Mouse (Mus musculus) heart, adult 10 weeks (tissue): ENCODE data around the gene 4930404N11Rik. TPM values are rescaled to one million over a fixed set of nuclear protein-coding genes. Genes with fewer than 3 reads are reported as not detected.

Source experiments
- polyA plus RNA-seq: library from polyadenylated mRNA; stranded (reverse); fragments of 350-450 nt; fragmentation: Illumina TruSeq; extraction: RNeasy Lipid Tissue Mini Kit (QIAGEN cat#74804); gene quantifications from one replicate; pipeline ENCODE4 v1.2.3, GENCODE M21; 2014; ENCODE audit warnings: low read depth, low replicate concordance

The 4930404N11Rik gene
- not detected for polyA plus RNA-seq

GRCm38 (mm10) chr10:81365672-81366476, at the start of gene 4930404N11Rik:
Gene 4930404N11Rik (minus strand): TSS chr10:81365816.

GRCm38 (mm10) chr10:81392781-81393185, 27.2 kb upstream of the 4930404N11Rik start, which contains the start of gene Smim24:
Gene Smim24 (plus strand): TSS chr10:81393051.

GRCm38 (mm10) chr10:81388505-81389055, 23.0 kb upstream of the 4930404N11Rik start, which contains the start of gene Gm48552:
Gene Gm48552 (plus strand): TSS chr10:81389005.

GRCm38 (mm10) chr10:81383802-81384604, 18.4 kb upstream of the 4930404N11Rik start, which contains the start of the genes Dohh and Gm48551:
Gene Dohh (plus strand): TSS chr10:81384428.
Gene Gm48551 (plus strand): TSS chr10:81384466.

GRCm38 (mm10) chr10:81377793-81378552, 12.4 kb upstream of the 4930404N11Rik start, which contains the start of gene Fzr1:
Gene Fzr1 (minus strand): TSS chr10:81378516.

GRCm38 (mm10) chr10:81356991-81357844, 8.4 kb downstream of the 4930404N11Rik start, which contains the start of gene Mfsd12:
Gene Mfsd12 (plus strand): TSS chr10:81357491.

GRCm38 (mm10) chr10:81350351-81351063, 15.1 kb downstream of the 4930404N11Rik start, which contains the start of gene Hmg20b:
Gene Hmg20b (minus strand): TSS chr10:81350480.

GRCm38 (mm10) chr10:81342686-81343505, 22.7 kb downstream of the 4930404N11Rik start, which contains the start of gene Gipc3:
Gene Gipc3 (minus strand): TSS chr10:81343266.

GRCm38 (mm10) chr10:81328386-81328785, 37.2 kb downstream of the 4930404N11Rik start, which contains the start of gene Tbxa2r:
Gene Tbxa2r (plus strand): TSS chr10:81328731.

GRCm38 (mm10) chr10:81320550-81321347, 44.9 kb downstream of the 4930404N11Rik start, which contains the start of gene Cactin:
Gene Cactin (plus strand): TSS chr10:81321103.

Other genes starting within 250 kb of the 4930404N11Rik start
- gene Zbtb7a, start 230.6 kb downstream of the 4930404N11Rik start, polyA plus RNA-seq: 17.1 TPM
- 17.0 TPM for gene Pias4, start 197.9 kb downstream of the 4930404N11Rik start, polyA plus RNA-seq
- 1,037 TPM for gene Eef2, start 189.2 kb downstream of the 4930404N11Rik start, polyA plus RNA-seq
- gene Dapk3, start 182.8 kb downstream of the 4930404N11Rik start, polyA plus RNA-seq: 33.0 TPM
- not detected for gene 4930442H23Rik, start 182.0 kb downstream of the 4930404N11Rik start, polyA plus RNA-seq
- 4.1 TPM for gene Nmrk2, start 163.8 kb downstream of the 4930404N11Rik start, polyA plus RNA-seq
- not detected for gene Atcay, start 135.0 kb downstream of the 4930404N11Rik start, polyA plus RNA-seq
- 3.0 TPM for gene Zfr2, start 132.7 kb downstream of the 4930404N11Rik start, polyA plus RNA-seq
- gene Matk, start 112.9 kb downstream of the 4930404N11Rik start, polyA plus RNA-seq: 0.47 TPM
- gene Mrpl54, start 98.9 kb downstream of the 4930404N11Rik start, polyA plus RNA-seq: 123 TPM
- 90.2 TPM for gene Apba3, start 98.9 kb downstream of the 4930404N11Rik start, polyA plus RNA-seq
- not detected for gene Tjp3, start 74.2 kb downstream of the 4930404N11Rik start, polyA plus RNA-seq
- 26.5 TPM for gene Pip5k1c, start 72.9 kb downstream of the 4930404N11Rik start, polyA plus RNA-seq
- 15.5 TPM for gene Cactin, start 44.7 kb downstream of the 4930404N11Rik start, polyA plus RNA-seq
- gene Tbxa2r, start 37.1 kb downstream of the 4930404N11Rik start, polyA plus RNA-seq: 2.3 TPM
- gene Gipc3, start 22.6 kb downstream of the 4930404N11Rik start, polyA plus RNA-seq: 3.9 TPM
- 47.1 TPM for gene Hmg20b, start 15.3 kb downstream of the 4930404N11Rik start, polyA plus RNA-seq
- 6.7 TPM for gene Mfsd12, start 8.3 kb downstream of the 4930404N11Rik start, polyA plus RNA-seq
- gene Fzr1, start 12.7 kb upstream of the 4930404N11Rik start, polyA plus RNA-seq: 21.5 TPM
- 54.8 TPM for gene Dohh, start 18.6 kb upstream of the 4930404N11Rik start, polyA plus RNA-seq
- gene Gm48551, start 18.6 kb upstream of the 4930404N11Rik start, polyA plus RNA-seq: 2.0 TPM
- gene Gm48552, start 23.2 kb upstream of the 4930404N11Rik start, polyA plus RNA-seq: not detected
- gene Smim24, start 27.2 kb upstream of the 4930404N11Rik start, polyA plus RNA-seq: 6.5 TPM
- 69.1 TPM for gene Nfic, start 89.8 kb upstream of the 4930404N11Rik start, polyA plus RNA-seq
- gene Celf5, start 116.9 kb upstream of the 4930404N11Rik start, polyA plus RNA-seq: 0.50 TPM
- gene Ncln, start 130.6 kb upstream of the 4930404N11Rik start, polyA plus RNA-seq: 59.9 TPM
- 0.65 TPM for gene S1pr4, start 134.3 kb upstream of the 4930404N11Rik start, polyA plus RNA-seq
- 2.3 TPM for gene Gna15, start 158.4 kb upstream of the 4930404N11Rik start, polyA plus RNA-seq
- gene Gna11, start 179.4 kb upstream of the 4930404N11Rik start, polyA plus RNA-seq: 52.1 TPM
- gene Aes, start 193.7 kb upstream of the 4930404N11Rik start, polyA plus RNA-seq: 1,032 TPM
- 16.3 TPM for gene Tle2, start 208.7 kb upstream of the 4930404N11Rik start, polyA plus RNA-seq
- 14.7 TPM for gene Tle6, start 235.3 kb upstream of the 4930404N11Rik start, polyA plus RNA-seq
- 5.9 TPM for gene BC025920, start 240.5 kb upstream of the 4930404N11Rik start, polyA plus RNA-seq